Mouse (Mus musculus) heart, embryonic 16.5 days (tissue): ENCODE data around the gene Lpin1. TPM values are rescaled to one million over a fixed set of nuclear protein-coding genes. Genes with fewer than 3 reads are reported as not detected.
A peak's percentile ranks its signal among the peaks of the same experiment; 100 is the strongest.

Experiments
- ATAC-seq: fragments of 200-750 bp; cut with Nextera tagmentation; replicated peaks from 2 replicates; pipeline ENCODE4 v1.8.0; 2017; ENCODE audit warnings: moderate number of reproducible peaks; ENCODE audit not compliant: insufficient read depth, low FRiP score; ENCODE audit errors: extremely low read depth
- H3K27ac ChIP-seq: fragments of 300-500 bp; sonication (generic); 2 replicates; pipeline ENCODE4 v1.5.1; 2014; ENCODE audit warnings: mild to moderate bottlenecking, low read length, control low read depth, moderate library complexity
- H3K27me3 ChIP-seq: fragments of 300-500 bp; sonication (generic); 2 replicates; pipeline ENCODE4 v1.6.1; 2014; ENCODE audit warnings: low read length, mixed read lengths; ENCODE audit not compliant: control insufficient read depth, insufficient read depth
- H3K36me3 ChIP-seq: fragments of 300-500 bp; sonication (generic); 2 replicates; pipeline ENCODE4 v1.6.1; 2014; ENCODE audit not compliant: control insufficient read depth, insufficient read depth
- H3K4me1 ChIP-seq: fragments of 300-500 bp; sonication (generic); 2 replicates; pipeline ENCODE4 v1.6.1; 2014; ENCODE audit warnings: low read length, mixed read lengths; ENCODE audit not compliant: control insufficient read depth, insufficient read depth
- H3K4me2 ChIP-seq: fragments of 300-500 bp; sonication (generic); 2 replicates; pipeline ENCODE4 v1.6.1; 2014; ENCODE audit warnings: low read depth, mild to moderate bottlenecking, control low read depth, low read length
- H3K4me3 ChIP-seq: fragments of 300-500 bp; sonication (generic); 2 replicates; pipeline ENCODE4 v1.5.1; 2014; ENCODE audit warnings: mild to moderate bottlenecking, control low read depth, low read length
- H3K9ac ChIP-seq: fragments of 300-500 bp; sonication (generic); 2 replicates; pipeline ENCODE4 v1.6.1; 2014; ENCODE audit warnings: low read length, control low read depth
- H3K9me3 ChIP-seq: fragments of 300-500 bp; sonication (generic); replicated peaks from 2 replicates; pipeline ENCODE4 v1.6.1; 2016; ENCODE audit warnings: low read length; ENCODE audit not compliant: control insufficient read depth
- WGBS: fragments of 180-500 bp; shearing (Covaris S2); extraction: QIAGEN DNeasy Blood & Tissue Kit; methylation state at CpG from one replicate; pipeline ENCODE4 v1.1.7; 2014; 5-methylcytosine and 5-hydroxymethylcytosine counted together
- polyA plus RNA-seq: library from polyadenylated mRNA; unstranded; fragments of >200 nt; fragmentation: Nextera tagmentation; extraction: Ambion mirVana; gene quantifications from 2 replicates; pipeline ENCODE4 v1.2.1, GENCODE M21; 2015

Gene Lpin1
- polyA plus RNA-seq, 1 experiment from 2014 or later: 8.3 TPM

- no peak overlapping the region for H3K27ac ChIP-seq
- no peak overlapping the region for H3K4me2 ChIP-seq
- H3K9ac ChIP-seq: no peak overlapping the region
- no peaks in the 10 kb centered on the region for H3K27me3 ChIP-seq
- 70% methylated on average over 5 of the region's 5 CpGs for WGBS
- H3K9me3 ChIP-seq: no peaks in the 10 kb centered on the region
- no peak for ATAC-seq
- H3K4me1 ChIP-seq: peaks cover 40% of the 10 kb centered on the region
- H3K36me3 ChIP-seq: no peaks in the 10 kb centered on the region
- H3K4me3 ChIP-seq: no peak overlapping the region
Observed at GRCm38 (mm10) chr12:16587767-16588166, 23.0 kb downstream of the Lpin1 start.

- no peaks in the 10 kb centered on the region for H3K9me3 ChIP-seq
- no peak for ATAC-seq
- no peak overlapping the region for H3K4me3 ChIP-seq
- no peak overlapping the region for H3K4me2 ChIP-seq
- H3K27ac ChIP-seq: no peak overlapping the region
- H3K27me3 ChIP-seq: no peaks in the 10 kb centered on the region
- peaks cover 39% of the 10 kb centered on the region for H3K4me1 ChIP-seq
- WGBS: 82% methylated on average over 2 of the region's 2 CpGs
- no peaks in the 10 kb centered on the region for H3K36me3 ChIP-seq
- no peak overlapping the region for H3K9ac ChIP-seq
Observed at GRCm38 (mm10) chr12:16587111-16587510, 23.7 kb downstream of the Lpin1 start.

- Histone ChIP-seq H3K9me3 (no peaks in the 10 kb centered on the region), H3K4me2 (no peak overlapping the region), H3K27ac (no peak overlapping the region), H3K36me3 (no peaks in the 10 kb centered on the region), H3K4me3 (no peak overlapping the region), H3K9ac (no peak overlapping the region), H3K27me3 (no peaks in the 10 kb centered on the region), H3K4me1 (peaks cover 26% of the 10 kb centered on the region)
- WGBS: 42% methylated on average over 3 of the region's 3 CpGs
- no peak for ATAC-seq
Observed at GRCm38 (mm10) chr12:16584964-16585363, 25.8 kb downstream of the Lpin1 start.

- 32% methylated on average over 14 of the region's 14 CpGs for WGBS
- Histone ChIP-seq H3K9me3 (no peaks in the 10 kb centered on the region), H3K36me3 (no peaks in the 10 kb centered on the region), H3K4me1 (peaks cover 26% of the 10 kb centered on the region), H3K4me3 (no peak overlapping the region), H3K9ac (no peak overlapping the region), H3K27me3 (no peaks in the 10 kb centered on the region), H3K27ac (peak overlapping the region; percentile 6; the same call in 1 of the 2 replicates), H3K4me2 (peak overlapping the region; percentile 3; the same call in 1 of the 2 replicates)
- ATAC-seq: no peak
Observed at GRCm38 (mm10) chr12:16584035-16584682, 26.6 kb downstream of the Lpin1 start.

GRCm38 (mm10) chr12:16583313-16583712 lies 27.5 kb downstream of the Lpin1 start:
- Histone ChIP-seq H3K36me3 (no peaks in the 10 kb centered on the region), H3K4me3 (no peak overlapping the region), H3K27me3 (no peaks in the 10 kb centered on the region), H3K4me1 (peaks cover 23% of the 10 kb centered on the region), H3K9me3 (no peaks in the 10 kb centered on the region), H3K27ac (no peak overlapping the region), H3K9ac (no peak overlapping the region), H3K4me2 (no peak overlapping the region)
- no peak for ATAC-seq
- 89% methylated on average over 3 of the region's 3 CpGs for WGBS

- 76% methylated on average over 9 of the region's 9 CpGs for WGBS
- H3K4me2 ChIP-seq: no peak overlapping the region
- H3K4me3 ChIP-seq: no peak overlapping the region
- peaks cover 4% of the 10 kb centered on the region; the same call in 1 of the 2 replicates for H3K36me3 ChIP-seq
- H3K27me3 ChIP-seq: no peaks in the 10 kb centered on the region
- H3K9me3 ChIP-seq: no peaks in the 10 kb centered on the region
- H3K4me1 ChIP-seq: peaks cover 31% of the 10 kb centered on the region
- H3K9ac ChIP-seq: no peak overlapping the region
- H3K27ac ChIP-seq: no peak overlapping the region
- no peak for ATAC-seq
Observed at GRCm38 (mm10) chr12:16580306-16580705, 30.5 kb downstream of the Lpin1 start.

GRCm38 (mm10) chr12:16577665-16578233 lies 33.0 kb downstream of the Lpin1 start:
- peaks cover 14% of the 10 kb centered on the region for H3K4me1 ChIP-seq
- ATAC-seq: peak; percentile 75; the same call in 1 of the 2 replicates
- H3K4me3 ChIP-seq: no peak overlapping the region
- no peaks in the 10 kb centered on the region for H3K27me3 ChIP-seq
- H3K4me2 ChIP-seq: no peak overlapping the region
- H3K27ac ChIP-seq: peak overlapping the region; percentile 29; the same call in 1 of the 2 replicates
- 47% methylated on average over 9 of the region's 9 CpGs for WGBS
- H3K36me3 ChIP-seq: peaks cover 4% of the 10 kb centered on the region; the same call in 1 of the 2 replicates
- no peaks in the 10 kb centered on the region for H3K9me3 ChIP-seq
- no peak overlapping the region for H3K9ac ChIP-seq

- peaks cover 13% of the 10 kb centered on the region for H3K36me3 ChIP-seq
- H3K4me1 ChIP-seq: peaks cover 10% of the 10 kb centered on the region
- no peak overlapping the region for H3K4me2 ChIP-seq
- H3K9ac ChIP-seq: no peak overlapping the region
- 79% methylated on average over 10 of the region's 10 CpGs for WGBS
- H3K27ac ChIP-seq: no peak overlapping the region
- no peak for ATAC-seq
- H3K9me3 ChIP-seq: no peaks in the 10 kb centered on the region
- H3K27me3 ChIP-seq: no peaks in the 10 kb centered on the region
- H3K4me3 ChIP-seq: no peak overlapping the region
Observed at GRCm38 (mm10) chr12:16571278-16571677, 39.5 kb downstream of the Lpin1 start.

- WGBS: 75% methylated on average over 10 of the region's 10 CpGs
- no peak overlapping the region for H3K4me2 ChIP-seq
- peaks cover 10% of the 10 kb centered on the region for H3K4me1 ChIP-seq
Observed at GRCm38 (mm10) chr12:16570371-16571060, 40.2 kb downstream of the Lpin1 start.

More at GRCm38 (mm10) chr12:16570371-16571060, 40.2 kb downstream of the Lpin1 start:
- no peaks in the 10 kb centered on the region for H3K9me3 ChIP-seq
- H3K27me3 ChIP-seq: no peaks in the 10 kb centered on the region
- H3K27ac ChIP-seq: no peak overlapping the region
- ATAC-seq: no peak
- H3K36me3 ChIP-seq: peaks cover 9% of the 10 kb centered on the region
- H3K9ac ChIP-seq: no peak overlapping the region
- no peak overlapping the region for H3K4me3 ChIP-seq
